Mouse (Mus musculus): ENCODE data around the gene March7.

March7 gene

GRCm38 (mm10) chr2:60285107-60285617 is 75.5 kb downstream of the March7 start:
- DNase-seq (ENCODE audit: low spot score in 2 of 2), result no peak

DNA sequence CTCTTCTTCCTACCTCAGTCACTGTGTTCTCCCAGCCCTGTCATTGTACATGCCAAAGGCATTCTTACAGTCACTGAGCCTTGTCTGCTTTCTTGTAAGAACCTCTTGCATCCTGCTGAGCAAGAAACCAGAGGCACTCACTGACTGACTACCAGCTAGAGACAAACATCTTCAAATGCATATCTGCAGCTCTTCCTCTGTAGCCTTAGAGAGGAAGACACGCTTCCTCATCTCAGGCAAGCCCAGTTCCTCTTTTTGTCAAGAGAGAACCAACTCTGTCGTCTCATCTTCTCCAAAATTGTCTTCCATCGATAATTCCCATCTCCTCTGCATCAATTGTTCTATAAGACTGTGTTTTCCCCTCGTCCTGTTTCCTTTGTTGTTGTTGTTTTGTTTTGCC is 78.9 kb downstream of the March7 start:
- peak; percentile 65 to 68 for DNase-seq (ENCODE audit: low spot score in 2 of 2)

GRCm38 (mm10) chr2:60289451-60289850 is 79.8 kb downstream of the March7 start:
- DNase-seq (ENCODE audit: low spot score in 2 of 2), result no peak

GRCm38 (mm10) chr2:60291381-60291780 is 81.7 kb downstream of the March7 start:
- no peak for DNase-seq (ENCODE audit: low spot score in 2 of 2)

DNA sequence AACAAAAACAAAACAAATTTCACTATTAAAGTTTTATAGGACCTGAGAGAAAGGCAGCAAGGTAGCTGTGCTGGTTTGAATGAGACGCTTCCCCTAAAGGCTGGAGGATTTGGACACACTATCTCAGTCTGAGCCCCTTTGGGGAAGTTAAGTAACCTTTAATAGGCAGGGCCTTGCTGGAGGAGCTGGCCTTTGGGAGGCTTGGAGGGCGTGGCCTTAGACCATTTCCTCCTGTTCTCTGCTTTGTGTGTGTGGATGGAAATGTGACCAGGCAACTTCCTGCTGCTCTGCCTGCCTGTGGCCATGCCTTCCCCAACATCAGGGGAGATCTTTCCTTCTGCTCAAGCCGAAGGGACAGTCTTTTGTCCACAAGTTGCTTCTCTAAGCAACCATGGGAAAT is 88.6 kb downstream of the March7 start:
- peak; percentile 12 to 41 for DNase-seq (ENCODE audit: low spot score in 2 of 2)

GRCm38 (mm10) chr2:60299323-60299722 is 89.6 kb downstream of the March7 start:
- DNase-seq (ENCODE audit: low spot score in 2 of 2), result no peak
